Mouse (Mus musculus): ENCODE measurements around the gene Coq7.

DNA sequence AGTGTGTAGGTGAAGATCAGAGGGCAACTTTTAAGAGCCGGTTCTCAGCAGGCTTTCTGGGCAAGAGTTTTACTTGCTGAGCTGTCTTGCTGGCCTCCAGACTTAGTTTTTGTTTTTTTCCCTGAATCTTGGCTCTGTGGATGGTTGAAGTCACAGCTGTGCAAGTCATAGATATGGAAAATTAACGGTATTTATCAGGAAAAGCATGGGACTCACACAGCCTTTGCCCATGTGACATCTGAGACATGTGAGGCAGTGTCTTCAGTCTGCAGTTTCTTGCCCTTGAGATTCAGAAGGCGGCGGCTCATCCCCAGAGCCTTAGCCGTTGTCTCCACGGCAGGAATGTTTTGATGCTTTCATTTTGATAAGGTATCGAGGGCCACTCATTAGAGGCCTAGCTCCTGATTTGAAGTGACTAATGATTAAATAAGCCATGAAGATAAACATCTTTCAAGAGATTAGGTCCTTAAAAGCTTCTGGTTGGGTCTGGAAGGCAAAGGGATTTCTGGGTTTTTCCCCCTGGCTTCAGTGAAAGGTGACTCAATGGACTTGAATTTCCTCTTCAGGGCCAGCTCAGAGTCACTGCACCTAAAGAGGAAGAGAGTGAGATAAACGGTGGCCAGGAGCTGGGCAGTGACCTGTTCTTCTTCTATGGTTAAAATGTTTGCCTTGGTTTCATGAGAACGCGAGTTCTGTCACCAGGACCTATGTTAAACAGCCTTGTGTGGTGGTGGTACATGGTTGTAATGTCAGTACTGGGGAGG, 51.9 kb downstream of the Coq7 start:
- no peak for TF ChIP-seq CTCF (IDR thresholded peaks at IDR 0.05; ENCODE audit: insufficient read depth, low read length)
- TF ChIP-seq POLR2A (IDR thresholded peaks at IDR 0.05; ENCODE audit: borderline replicate concordance, extremely low read depth, low read depth, low read length): no peak
